Mouse (Mus musculus): ENCODE measurements around the gene Adra1d. TPM values are rescaled to one million over a fixed set of nuclear protein-coding genes. Genes with fewer than 3 reads are reported as not detected.

The Adra1d gene
- 0.19 TPM in 1 of 2 replicates, not detected in the other for polyA plus RNA-seq (2016; fragmentation: Nextera tagmentation; extraction: Ambion mirVana)

GRCm38 (mm10) chr2:131561891-131562585 lies at the start of gene Adra1d:
TSS of gene Adra1d (minus strand) at chr2:131562283.
- peak; percentile 44 for DNase-seq (ENCODE audit: extremely low spot score, low spot score)
- WGBS, result under 1% methylated on average over 80 of the region's 82 CpGs
- Histone ChIP-seq H3K9me3 (no peaks in the 10 kb centered on the region), H3K27ac (peak within 1 kb of the TSS; percentile 58; the same call in 1 of the 2 replicates), H3K36me3 (replicated peaks) (no peaks in the 10 kb centered on the region), H3K4me1 (peaks cover 24% of the 10 kb centered on the region), H3K27me3 (ENCODE audit: poor library complexity, severe bottlenecking) (peaks cover 88% of the 10 kb centered on the region), H3K4me3 (peak within 1 kb of the TSS; percentile 61)

GRCm38 (mm10) chr2:131601881-131602280 lies 39.8 kb upstream of the Adra1d start:
- no peak for DNase-seq (ENCODE audit: extremely low spot score, low spot score)
- H3K27ac ChIP-seq, result no peak overlapping the region
- H3K9me3 ChIP-seq, result no peaks in the 10 kb centered on the region
- H3K36me3 ChIP-seq (replicated peaks), result no peaks in the 10 kb centered on the region
- no peak overlapping the region for H3K4me3 ChIP-seq
- no peaks in the 10 kb centered on the region for H3K27me3 ChIP-seq (ENCODE audit: poor library complexity, severe bottlenecking)
- H3K4me1 ChIP-seq, result no peaks in the 10 kb centered on the region
- 79% methylated on average over 2 of the region's 2 CpGs for WGBS

- Histone ChIP-seq H3K27me3 (ENCODE audit: poor library complexity, severe bottlenecking) (no peaks in the 10 kb centered on the region), H3K27ac (no peak overlapping the region), H3K4me1 (no peaks in the 10 kb centered on the region), H3K9me3 (no peaks in the 10 kb centered on the region), H3K4me3 (no peak overlapping the region), H3K36me3 (replicated peaks) (no peaks in the 10 kb centered on the region)
- no peak for DNase-seq (ENCODE audit: extremely low spot score, low spot score)
- WGBS, result 93% methylated on average over 6 of the region's 6 CpGs
Measured at GRCm38 (mm10) chr2:131594871-131595270, 32.8 kb upstream of the Adra1d start.

- no peaks in the 10 kb centered on the region for H3K4me1 ChIP-seq
- H3K36me3 ChIP-seq (replicated peaks), result no peaks in the 10 kb centered on the region
- no peaks in the 10 kb centered on the region for H3K27me3 ChIP-seq (ENCODE audit: poor library complexity, severe bottlenecking)
- no peak overlapping the region for H3K4me3 ChIP-seq
- DNase-seq (ENCODE audit: extremely low spot score, low spot score), result no peak
- WGBS, result 83% methylated on average over 2 of the region's 2 CpGs
- H3K9me3 ChIP-seq, result no peaks in the 10 kb centered on the region
- no peak overlapping the region for H3K27ac ChIP-seq
Measured at GRCm38 (mm10) chr2:131587521-131587920, 25.4 kb upstream of the Adra1d start.

- no peaks in the 10 kb centered on the region for H3K36me3 ChIP-seq (replicated peaks)
- no peak overlapping the region for H3K27ac ChIP-seq
- H3K9me3 ChIP-seq, result no peaks in the 10 kb centered on the region
- WGBS, result 83% methylated on average over 2 of the region's 2 CpGs
- no peak overlapping the region for H3K4me3 ChIP-seq
- no peaks in the 10 kb centered on the region for H3K4me1 ChIP-seq
- DNase-seq (ENCODE audit: extremely low spot score, low spot score), result no peak
- no peaks in the 10 kb centered on the region for H3K27me3 ChIP-seq (ENCODE audit: poor library complexity, severe bottlenecking)
Measured at GRCm38 (mm10) chr2:131581506-131581905, 19.4 kb upstream of the Adra1d start.

GRCm38 (mm10) chr2:131562586-131563122 lies 571 bp upstream of the Adra1d start:
- WGBS, result under 1% methylated on average over 30 of the region's 30 CpGs
- DNase-seq (ENCODE audit: extremely low spot score, low spot score), result peak; percentile 72
- Histone ChIP-seq H3K27ac (peak overlapping the region; percentile 58; the same call in 1 of the 2 replicates), H3K9me3 (no peaks in the 10 kb centered on the region), H3K36me3 (replicated peaks) (no peaks in the 10 kb centered on the region), H3K4me3 (peak overlapping the region; percentile 61), H3K27me3 (ENCODE audit: poor library complexity, severe bottlenecking) (peaks cover 82% of the 10 kb centered on the region), H3K4me1 (peaks cover 24% of the 10 kb centered on the region)

GRCm38 (mm10) chr2:131561344-131561870 lies 676 bp downstream of the Adra1d start:
- no peaks in the 10 kb centered on the region for H3K9me3 ChIP-seq
- DNase-seq (ENCODE audit: extremely low spot score, low spot score), result peak; percentile 23
- H3K27ac ChIP-seq, result no peak overlapping the region
- 3% methylated on average over 33 of the region's 33 CpGs for WGBS
- peak overlapping the region; percentile 61 for H3K4me3 ChIP-seq
- peaks cover 24% of the 10 kb centered on the region for H3K4me1 ChIP-seq
- H3K36me3 ChIP-seq (replicated peaks), result no peaks in the 10 kb centered on the region
- H3K27me3 ChIP-seq (ENCODE audit: poor library complexity, severe bottlenecking), result peaks cover 94% of the 10 kb centered on the region

- H3K36me3 ChIP-seq (replicated peaks), result no peaks in the 10 kb centered on the region
- 41% methylated on average over 2 of the region's 2 CpGs for WGBS
- H3K27ac ChIP-seq, result no peak overlapping the region
- no peak for DNase-seq (ENCODE audit: extremely low spot score, low spot score)
- peaks cover 24% of the 10 kb centered on the region for H3K4me1 ChIP-seq
- peaks cover 97% of the 10 kb centered on the region for H3K27me3 ChIP-seq (ENCODE audit: poor library complexity, severe bottlenecking)
- no peaks in the 10 kb centered on the region for H3K9me3 ChIP-seq
- no peak overlapping the region for H3K4me3 ChIP-seq
Measured at GRCm38 (mm10) chr2:131560205-131560919, 1.7 kb downstream of the Adra1d start.

- H3K36me3 ChIP-seq (replicated peaks), result no peaks in the 10 kb centered on the region
- WGBS, result 77% methylated on average over 2 of the region's 2 CpGs
- peaks cover 87% of the 10 kb centered on the region for H3K27me3 ChIP-seq (ENCODE audit: poor library complexity, severe bottlenecking)
- no peak for DNase-seq (ENCODE audit: extremely low spot score, low spot score)
- H3K27ac ChIP-seq, result no peak overlapping the region
- peaks cover 20% of the 10 kb centered on the region for H3K4me1 ChIP-seq
- no peak overlapping the region for H3K4me3 ChIP-seq
- H3K9me3 ChIP-seq, result no peaks in the 10 kb centered on the region
Measured at GRCm38 (mm10) chr2:131557896-131558295, 4.2 kb downstream of the Adra1d start.

- Histone ChIP-seq H3K9me3 (no peaks in the 10 kb centered on the region), H3K4me1 (no peaks in the 10 kb centered on the region), H3K27ac (no peak overlapping the region), H3K36me3 (replicated peaks) (no peaks in the 10 kb centered on the region), H3K27me3 (ENCODE audit: poor library complexity, severe bottlenecking) (peaks cover 84% of the 10 kb centered on the region), H3K4me3 (no peak overlapping the region)
- no peak for DNase-seq (ENCODE audit: extremely low spot score, low spot score)
- WGBS, result 48% methylated on average over 9 of the region's 9 CpGs
Measured at GRCm38 (mm10) chr2:131552736-131553400, 9.2 kb downstream of the Adra1d start.

GRCm38 (mm10) chr2:131551701-131552620 lies 10.1 kb downstream of the Adra1d start:
- H3K36me3 ChIP-seq (replicated peaks), result no peaks in the 10 kb centered on the region
- WGBS, result 72% methylated on average over 7 of the region's 7 CpGs

More at GRCm38 (mm10) chr2:131551701-131552620, 10.1 kb downstream of the Adra1d start:
- Histone ChIP-seq H3K9me3 (no peaks in the 10 kb centered on the region), H3K27ac (no peak overlapping the region), H3K27me3 (ENCODE audit: poor library complexity, severe bottlenecking) (peaks cover 84% of the 10 kb centered on the region), H3K4me3 (no peak overlapping the region), H3K4me1 (peaks cover 3% of the 10 kb centered on the region; the same call in 1 of the 2 replicates)
- DNase-seq (ENCODE audit: extremely low spot score, low spot score), result no peak
